Mouse (Mus musculus): ENCODE measurements around the gene Gm7029. TPM values are rescaled to one million over a fixed set of nuclear protein-coding genes. Genes with fewer than 3 reads are reported as not detected.
"Not testable (repeated sequence)": the region's sequence is repeated elsewhere in the genome, so short reads cannot be mapped to it uniquely, and the experiment has no call there.

The Gm7029 gene
- polyA plus RNA-seq, 1 experiment, result not detected

GRCm38 (mm10) chr17:33875797-33876196 is 2.2 kb downstream of the Gm7029 start:
- not testable (repeated sequence) for H3K27ac ChIP-seq (replicated peaks; ENCODE audit: low read depth, low read length); H3K4me1 ChIP-seq (ENCODE audit: control insufficient read depth, insufficient read depth, insufficient read length, low read length); H3K4me3 ChIP-seq (ENCODE audit: insufficient read depth, low read depth, low read length)

- not testable (repeated sequence) for H3K27ac ChIP-seq (replicated peaks; ENCODE audit: low read depth, low read length); H3K4me1 ChIP-seq (ENCODE audit: control insufficient read depth, insufficient read depth, insufficient read length, low read length); H3K4me3 ChIP-seq (ENCODE audit: insufficient read depth, low read depth, low read length)
Measured at GRCm38 (mm10) chr17:33884320-33884719, 10.7 kb downstream of the Gm7029 start.

- not testable (repeated sequence) for H3K4me1 ChIP-seq (ENCODE audit: control insufficient read depth, insufficient read depth, insufficient read length, low read length)
Measured at GRCm38 (mm10) chr17:33887802-33888201, 14.2 kb downstream of the Gm7029 start.

GRCm38 (mm10) chr17:33888230-33888629 is 14.6 kb downstream of the Gm7029 start:
- H3K27ac ChIP-seq (replicated peaks; ENCODE audit: low read depth, low read length); H3K4me1 ChIP-seq (ENCODE audit: control insufficient read depth, insufficient read depth, insufficient read length, low read length); H3K4me3 ChIP-seq (ENCODE audit: insufficient read depth, low read depth, low read length): not testable (repeated sequence)

More at GRCm38 (mm10) chr17:33887802-33888201, 14.2 kb downstream of the Gm7029 start:
- H3K27ac ChIP-seq (replicated peaks; ENCODE audit: low read depth, low read length); H3K4me3 ChIP-seq (ENCODE audit: insufficient read depth, low read depth, low read length): not testable (repeated sequence)

DNA sequence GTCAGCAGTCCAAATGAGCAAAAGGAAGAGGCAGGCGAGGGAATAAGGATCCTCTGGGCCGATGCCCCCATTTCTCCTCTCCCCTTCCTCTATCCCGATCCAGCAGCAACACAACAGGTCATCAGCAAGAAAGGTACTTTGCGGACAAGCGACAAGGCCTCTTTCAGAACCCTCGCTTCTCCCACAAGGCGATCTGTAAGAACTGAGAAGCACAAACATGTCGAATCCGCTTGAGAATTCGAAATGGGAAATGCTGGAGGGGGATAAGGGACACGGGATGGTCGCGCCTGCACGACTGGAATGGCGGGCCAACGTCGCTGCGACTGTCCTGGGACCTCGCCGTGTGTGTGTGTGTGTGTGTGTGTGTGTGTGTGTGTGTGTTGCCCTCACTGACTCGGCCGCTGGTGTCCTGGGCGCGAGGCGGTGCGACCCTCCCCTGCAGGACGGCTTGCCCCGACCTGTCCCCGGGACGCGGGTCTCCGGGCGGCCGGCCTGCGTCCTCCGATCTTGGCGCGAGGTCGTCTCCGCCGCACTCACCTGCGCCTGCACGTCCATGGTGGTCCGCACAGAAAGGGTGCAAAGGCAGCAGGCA is 16.4 kb downstream of the Gm7029 start:
- H3K4me1 ChIP-seq (ENCODE audit: control insufficient read depth, insufficient read depth, insufficient read length, low read length); H3K27ac ChIP-seq (replicated peaks; ENCODE audit: low read depth, low read length): not testable (repeated sequence)
- H3K4me3 ChIP-seq (ENCODE audit: insufficient read depth, low read depth, low read length), result peak overlapping the region; percentile 67

DNA sequence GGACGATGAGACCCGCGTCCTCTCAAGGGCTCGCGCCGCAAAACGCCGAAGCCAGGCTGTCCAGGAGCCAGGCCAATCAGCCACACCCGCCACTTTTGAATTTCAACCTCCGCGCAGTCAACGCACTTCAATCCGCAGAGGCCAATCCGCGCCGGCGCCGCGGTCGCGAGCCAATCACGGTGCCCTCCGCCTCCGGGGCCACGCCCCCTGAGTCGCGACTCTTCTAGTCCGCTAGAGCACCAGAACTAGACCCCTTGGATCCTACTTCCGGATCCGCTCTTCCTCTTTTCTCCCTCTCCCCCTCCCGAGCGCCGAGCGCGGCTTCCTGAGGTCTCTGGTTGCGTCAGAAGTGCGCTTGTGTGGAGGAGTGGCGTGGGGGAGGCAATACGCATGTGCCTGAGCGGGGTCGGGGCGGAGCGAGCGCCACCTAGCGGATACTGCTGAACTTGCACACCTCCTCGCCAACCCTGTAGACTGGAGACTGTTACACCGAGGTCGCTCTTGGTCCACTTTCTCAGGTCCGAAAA is 17.0 kb downstream of the Gm7029 start, which contains the start of gene Kifc1:
Kifc1 (minus strand) TSS at position 129 of the 527 bp plus-strand sequence.
- H3K4me1 ChIP-seq (ENCODE audit: control insufficient read depth, insufficient read depth, insufficient read length, low read length), result no peaks in the 10 kb centered on the region
- peak within 1 kb of the TSS; percentile 67 for H3K4me3 ChIP-seq (ENCODE audit: insufficient read depth, low read depth, low read length)
- no peak within 1 kb of the TSS for H3K27ac ChIP-seq (replicated peaks; ENCODE audit: low read depth, low read length)

DNA sequence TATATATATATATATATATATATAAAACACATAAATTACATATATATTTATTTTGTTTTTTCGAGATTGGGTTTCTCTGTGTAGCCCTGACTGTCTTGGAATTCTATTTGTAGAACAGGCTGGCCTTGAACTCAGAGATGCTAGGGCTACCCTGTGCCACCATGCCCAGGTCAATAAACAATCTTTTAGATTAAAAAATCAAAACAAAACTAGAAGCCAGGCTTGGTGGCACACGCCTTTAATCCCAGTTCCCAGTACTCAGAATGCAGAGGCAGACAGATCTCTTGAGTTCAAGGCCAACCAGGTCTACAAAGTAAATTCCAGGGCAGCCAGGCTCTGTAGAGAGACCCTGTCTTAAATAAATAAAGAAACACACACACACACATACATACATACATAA is 17.7 kb downstream of the Gm7029 start:
- Histone ChIP-seq H3K4me3 (ENCODE audit: insufficient read depth, low read depth, low read length) (no peak overlapping the region), H3K4me1 (ENCODE audit: control insufficient read depth, insufficient read depth, insufficient read length, low read length) (no peaks in the 10 kb centered on the region), H3K27ac (replicated peaks; ENCODE audit: low read depth, low read length) (no peak overlapping the region)

- H3K27ac ChIP-seq (replicated peaks; ENCODE audit: low read depth, low read length); H3K4me3 ChIP-seq (ENCODE audit: insufficient read depth, low read depth, low read length); H3K4me1 ChIP-seq (ENCODE audit: control insufficient read depth, insufficient read depth, insufficient read length, low read length): not testable (repeated sequence)
Measured at GRCm38 (mm10) chr17:33891892-33892291, 18.3 kb downstream of the Gm7029 start.

DNA sequence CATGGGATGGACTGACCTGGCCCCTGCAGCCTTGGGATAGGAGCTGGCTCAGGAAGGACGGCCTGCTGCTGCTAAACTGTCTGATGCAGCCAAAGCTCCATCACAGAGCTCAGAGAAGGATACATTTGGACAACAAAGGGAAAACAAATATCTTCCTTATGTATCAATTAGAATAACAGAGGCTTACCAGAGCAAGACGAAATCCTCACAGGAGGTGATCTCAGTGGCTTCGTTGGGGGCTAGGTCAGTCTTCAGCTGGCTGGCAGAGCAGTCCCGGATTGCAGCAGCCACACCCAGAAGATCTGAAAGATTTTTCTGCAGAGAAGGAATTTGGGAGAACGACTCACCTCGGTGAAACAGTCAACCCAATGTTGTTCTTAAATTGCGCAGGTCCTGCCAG is 18.8 kb downstream of the Gm7029 start:
- no peaks in the 10 kb centered on the region for H3K4me1 ChIP-seq (ENCODE audit: control insufficient read depth, insufficient read depth, insufficient read length, low read length)
- no peak overlapping the region for H3K4me3 ChIP-seq (ENCODE audit: insufficient read depth, low read depth, low read length)
- no peak overlapping the region for H3K27ac ChIP-seq (replicated peaks; ENCODE audit: low read depth, low read length)

- not testable (repeated sequence) for H3K4me1 ChIP-seq (ENCODE audit: control insufficient read depth, insufficient read depth, insufficient read length, low read length); H3K27ac ChIP-seq (replicated peaks; ENCODE audit: low read depth, low read length); H3K4me3 ChIP-seq (ENCODE audit: insufficient read depth, low read depth, low read length)
Measured at GRCm38 (mm10) chr17:33893011-33893410, 19.4 kb downstream of the Gm7029 start.

DNA sequence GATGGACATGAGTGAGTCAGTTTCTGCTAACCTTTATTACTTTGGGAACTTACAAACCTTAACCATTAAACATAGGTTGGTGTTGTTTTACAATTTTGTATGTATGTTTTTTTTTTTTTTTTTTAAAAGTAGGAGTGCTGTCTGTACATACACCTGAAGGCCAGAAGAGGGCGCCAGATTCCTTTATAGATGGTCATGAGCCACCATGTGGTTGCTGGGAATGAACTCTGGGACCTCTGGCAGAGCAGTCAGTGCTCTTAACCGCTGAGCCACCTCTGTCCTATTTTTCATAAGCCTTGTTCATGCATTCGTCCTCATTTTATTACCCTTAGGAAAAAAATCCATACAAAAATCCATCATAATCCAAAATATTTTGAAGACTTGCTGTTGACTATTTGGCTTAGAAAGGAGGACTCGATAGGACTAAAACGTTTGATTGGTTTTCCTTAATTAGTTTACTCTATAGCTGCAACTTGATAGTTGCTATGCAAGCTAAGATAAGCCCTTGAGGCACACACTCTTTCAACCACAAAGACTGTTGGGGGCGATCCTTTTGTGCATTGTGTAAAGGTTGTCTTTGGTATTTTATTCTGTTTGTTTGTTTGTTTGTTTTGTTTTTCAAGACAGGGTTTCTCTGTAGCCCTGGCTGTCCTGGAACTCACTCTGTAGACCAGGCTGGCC is 23.6 kb downstream of the Gm7029 start:
- H3K4me1 ChIP-seq (ENCODE audit: control insufficient read depth, insufficient read depth, insufficient read length, low read length), result peaks cover 2% of the 10 kb centered on the region; the same call in 1 of the 2 replicates
- no peak overlapping the region for H3K4me3 ChIP-seq (ENCODE audit: insufficient read depth, low read depth, low read length)
- peak overlapping the region; percentile 72 for H3K27ac ChIP-seq (replicated peaks; ENCODE audit: low read depth, low read length)

- not testable (repeated sequence) for H3K4me3 ChIP-seq (ENCODE audit: insufficient read depth, low read depth, low read length); H3K4me1 ChIP-seq (ENCODE audit: control insufficient read depth, insufficient read depth, insufficient read length, low read length)
- 0 out of 2 replicates have a peak overlapping the region, but pooled peaks have one; percentile 13 for H3K27ac ChIP-seq (replicated peaks; ENCODE audit: low read depth, low read length)
Measured at GRCm38 (mm10) chr17:33898193-33898592, 24.6 kb downstream of the Gm7029 start.

DNA sequence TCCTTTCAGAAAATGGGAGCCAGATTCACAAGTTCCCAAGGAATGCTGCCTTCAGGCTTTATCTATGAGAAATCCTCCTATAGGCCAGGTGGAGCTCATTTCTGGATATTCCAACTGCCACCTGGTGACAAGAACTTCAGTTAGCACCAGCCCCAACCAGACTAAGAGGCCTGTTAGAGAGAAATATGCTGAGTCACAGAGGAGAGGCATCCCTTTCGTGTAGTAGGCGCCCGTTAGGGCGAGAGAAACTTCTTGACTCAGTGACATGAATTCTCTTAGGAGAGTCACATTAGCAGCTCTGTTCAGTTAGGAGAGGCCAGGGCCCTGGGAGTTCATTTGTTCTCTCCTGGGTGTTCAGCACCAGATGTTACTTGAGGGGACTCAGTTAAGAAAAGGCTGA is 26.0 kb downstream of the Gm7029 start:
- Histone ChIP-seq H3K4me1 (ENCODE audit: control insufficient read depth, insufficient read depth, insufficient read length, low read length) (peaks cover 2% of the 10 kb centered on the region; the same call in 1 of the 2 replicates), H3K4me3 (ENCODE audit: insufficient read depth, low read depth, low read length) (no peak overlapping the region), H3K27ac (replicated peaks; ENCODE audit: low read depth, low read length) (peak overlapping the region; percentile 50)

GRCm38 (mm10) chr17:33900281-33900988 is 26.8 kb downstream of the Gm7029 start:
- no peak overlapping the region for H3K4me3 ChIP-seq (ENCODE audit: insufficient read depth, low read depth, low read length)
- peak overlapping the region; percentile 84 for H3K27ac ChIP-seq (replicated peaks; ENCODE audit: low read depth, low read length)
- H3K4me1 ChIP-seq (ENCODE audit: control insufficient read depth, insufficient read depth, insufficient read length, low read length), result peaks cover 2% of the 10 kb centered on the region; the same call in 1 of the 2 replicates

DNA sequence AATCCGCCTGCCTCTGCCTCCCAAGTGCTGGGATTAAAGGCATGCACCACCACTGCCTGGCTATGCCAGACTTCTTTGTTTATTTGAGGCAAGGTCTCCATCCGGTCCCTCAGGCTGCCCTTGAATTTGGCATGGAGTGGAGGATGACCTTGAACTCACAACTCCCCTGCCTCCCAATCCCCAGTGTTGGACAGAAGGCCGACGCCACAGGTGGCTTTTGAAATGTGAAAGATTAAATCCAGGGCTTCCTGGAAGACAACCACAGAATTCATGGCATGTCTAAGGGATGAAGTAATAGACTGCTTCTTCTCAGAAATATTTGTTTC is 27.3 kb downstream of the Gm7029 start:
- peak overlapping the region; percentile 84 for H3K27ac ChIP-seq (replicated peaks; ENCODE audit: low read depth, low read length)
- peaks cover 2% of the 10 kb centered on the region; the same call in 1 of the 2 replicates for H3K4me1 ChIP-seq (ENCODE audit: control insufficient read depth, insufficient read depth, insufficient read length, low read length)
- no peak overlapping the region for H3K4me3 ChIP-seq (ENCODE audit: insufficient read depth, low read depth, low read length)
